Mouse (Mus musculus) lung, postnatal 0 days (tissue): ENCODE results near the gene St6galnac3. TPM values are rescaled to one million over a fixed set of nuclear protein-coding genes. Genes with fewer than 3 reads are reported as not detected.

ENCODE experiments used
- ATAC-seq: fragments of 200-750 bp; cut with Nextera tagmentation; 2 replicates; pipeline ENCODE4 v1.8.0; 2017; ENCODE audit warnings: moderate library complexity
- DNase-seq: peaks from one replicate; pipeline ENCODE4 v3.0.0-alpha.2; 2016; ENCODE audit warnings: low spot score
- H3K27ac ChIP-seq: fragments of 300-500 bp; sonication (generic); 2 replicates; pipeline ENCODE4 v1.5.1; 2014; ENCODE audit warnings: antibody characterized with exemption, mild to moderate bottlenecking, low read length, mixed read lengths
- H3K27me3 ChIP-seq: fragments of 300-500 bp; sonication (generic); replicated peaks from 2 replicates; pipeline ENCODE4 v1.6.1; 2014; ENCODE audit warnings: low read length, mixed read lengths; ENCODE audit not compliant: insufficient read depth
- H3K36me3 ChIP-seq: fragments of 300-500 bp; sonication (generic); 2 replicates; pipeline ENCODE4 v1.6.1; 2014; ENCODE audit warnings: low read length, mixed read lengths; ENCODE audit not compliant: insufficient read depth
- H3K4me1 ChIP-seq: fragments of 300-500 bp; sonication (generic); 2 replicates; pipeline ENCODE4 v1.6.1; 2014; ENCODE audit warnings: antibody characterized with exemption, low read depth, low read length, mixed read lengths; ENCODE audit not compliant: insufficient read depth
- H3K4me2 ChIP-seq: fragments of 300-500 bp; sonication (generic); replicated peaks from 2 replicates; pipeline ENCODE4 v1.6.1; 2014; ENCODE audit warnings: low read depth, mild to moderate bottlenecking, low read length, moderate library complexity, mixed read lengths
- H3K4me3 ChIP-seq: fragments of 300-500 bp; sonication (generic); 2 replicates; pipeline ENCODE4 v1.5.1; 2014; ENCODE audit warnings: low read depth, low read length
- H3K9ac ChIP-seq: fragments of 300-500 bp; sonication (generic); replicated peaks from 2 replicates; pipeline ENCODE4 v1.6.1; 2014; ENCODE audit warnings: low read depth, mild to moderate bottlenecking
- H3K9me3 ChIP-seq: fragments of 300-500 bp; sonication (generic); 2 replicates; pipeline ENCODE4 v1.6.1; 2016; ENCODE audit warnings: low read length, mixed read lengths
- CTCF ChIP-seq: IDR thresholded peaks from 2 replicates; pipeline ENCODE4 v1.5.1; 2016; ENCODE audit warnings: antibody characterized with exemption, mild to moderate bottlenecking
- EP300 ChIP-seq: IDR thresholded peaks from 2 replicates; pipeline ENCODE4 v1.6.1; 2016; ENCODE audit warnings: antibody characterized with exemption, mild to moderate bottlenecking, control low read depth
- WGBS: fragments of 180-500 bp; shearing (Covaris S2); extraction: QIAGEN DNeasy Blood & Tissue Kit; methylation state at CpG from one replicate; pipeline ENCODE4 v1.1.7; 2014; 5-methylcytosine and 5-hydroxymethylcytosine counted together
- polyA plus RNA-seq: library from polyadenylated mRNA; unstranded; fragments of >200 nt; fragmentation: Nextera tagmentation; extraction: Ambion mirVana; gene quantifications from 2 replicates; pipeline ENCODE4 v1.2.1, GENCODE M21; 2015

The St6galnac3 gene
- polyA plus RNA-seq, 1 experiment from 2014 or later: 12.9 TPM

- Histone ChIP-seq H3K4me3 (no peak overlapping the region), H3K9ac (no peak overlapping the region), H3K4me1 (no peaks in the 10 kb centered on the region), H3K27ac (no peak overlapping the region), H3K9me3 (no peaks in the 10 kb centered on the region), H3K27me3 (no peaks in the 10 kb centered on the region), H3K4me2 (no peak overlapping the region), H3K36me3 (no peaks in the 10 kb centered on the region)
- TF ChIP-seq CTCF (no peak), EP300 (no peak)
- 69% methylated on average over 4 of the region's 4 CpGs for WGBS
- ATAC-seq: no peak
- DNase-seq: no peak
Measured at GRCm38 (mm10) chr3:153509643-153510042, 215.3 kb downstream of the St6galnac3 start.

- H3K9me3 ChIP-seq: no peaks in the 10 kb centered on the region
- H3K9ac ChIP-seq: no peak overlapping the region
- H3K4me2 ChIP-seq: no peak overlapping the region
- DNase-seq (no peak), ATAC-seq (no peak)
- TF ChIP-seq EP300: no peak
- TF ChIP-seq CTCF: no peak
- H3K36me3 ChIP-seq: no peaks in the 10 kb centered on the region
- H3K27ac ChIP-seq: no peak overlapping the region
- 88% methylated on average over 3 of the region's 3 CpGs for WGBS
- no peak overlapping the region for H3K4me3 ChIP-seq
- no peaks in the 10 kb centered on the region for H3K4me1 ChIP-seq
- H3K27me3 ChIP-seq: no peaks in the 10 kb centered on the region
Measured at GRCm38 (mm10) chr3:153509029-153509428, 215.9 kb downstream of the St6galnac3 start.

GRCm38 (mm10) chr3:153508592-153508991, 216.4 kb downstream of the St6galnac3 start:
- 89% methylated on average over 2 of the region's 2 CpGs for WGBS
- ATAC-seq: no peak

GRCm38 (mm10) chr3:153507599-153507998, 217.4 kb downstream of the St6galnac3 start:
- Histone ChIP-seq H3K9ac (no peak overlapping the region), H3K9me3 (no peaks in the 10 kb centered on the region), H3K4me1 (no peaks in the 10 kb centered on the region), H3K4me3 (no peak overlapping the region), H3K27ac (no peak overlapping the region), H3K27me3 (no peaks in the 10 kb centered on the region), H3K4me2 (no peak overlapping the region), H3K36me3 (no peaks in the 10 kb centered on the region)
- no peak for DNase-seq
- 93% methylated on average over 2 of the region's 2 CpGs for WGBS
- ATAC-seq: no peak
- TF ChIP-seq CTCF: no peak
- TF ChIP-seq EP300: no peak

More at GRCm38 (mm10) chr3:153508592-153508991, 216.4 kb downstream of the St6galnac3 start:
- H3K9me3 ChIP-seq: no peaks in the 10 kb centered on the region
- H3K27me3 ChIP-seq: no peaks in the 10 kb centered on the region
- no peaks in the 10 kb centered on the region for H3K36me3 ChIP-seq
- no peak overlapping the region for H3K4me2 ChIP-seq
- no peak overlapping the region for H3K27ac ChIP-seq
- DNase-seq: no peak
- no peaks in the 10 kb centered on the region for H3K4me1 ChIP-seq
- TF ChIP-seq CTCF: no peak
- TF ChIP-seq EP300: no peak
- no peak overlapping the region for H3K4me3 ChIP-seq
- H3K9ac ChIP-seq: no peak overlapping the region

- Histone ChIP-seq H3K27me3 (no peaks in the 10 kb centered on the region), H3K4me3 (no peak overlapping the region), H3K27ac (no peak overlapping the region), H3K4me1 (no peaks in the 10 kb centered on the region), H3K4me2 (no peak overlapping the region), H3K9ac (no peak overlapping the region), H3K9me3 (no peaks in the 10 kb centered on the region), H3K36me3 (no peaks in the 10 kb centered on the region)
- TF ChIP-seq CTCF: no peak
- TF ChIP-seq EP300: no peak
- 82% methylated on average over 4 of the region's 4 CpGs for WGBS
- no peak for ATAC-seq
- DNase-seq: no peak
Measured at GRCm38 (mm10) chr3:153502488-153502887, 222.5 kb downstream of the St6galnac3 start.

- no peaks in the 10 kb centered on the region for H3K9me3 ChIP-seq
- no peak overlapping the region for H3K27ac ChIP-seq
- no peaks in the 10 kb centered on the region for H3K27me3 ChIP-seq
- H3K4me3 ChIP-seq: no peak overlapping the region
- 57% methylated on average over 3 of the region's 3 CpGs for WGBS
- no peak overlapping the region for H3K9ac ChIP-seq
- TF ChIP-seq CTCF (peak; percentile 88), EP300 (no peak)
- no peaks in the 10 kb centered on the region for H3K4me1 ChIP-seq
- DNase-seq: peak; percentile 65
- no peaks in the 10 kb centered on the region for H3K36me3 ChIP-seq
- H3K4me2 ChIP-seq: no peak overlapping the region
- no peak for ATAC-seq
Measured at GRCm38 (mm10) chr3:153501333-153501877, 223.6 kb downstream of the St6galnac3 start.

- H3K9ac ChIP-seq: no peak overlapping the region
- no peaks in the 10 kb centered on the region for H3K9me3 ChIP-seq
- 0 out of 2 replicates have a peak, but pooled peaks cover 3% of the 10 kb centered on the region for H3K4me1 ChIP-seq
- H3K4me3 ChIP-seq: no peak overlapping the region
- DNase-seq: peak; percentile 95
- peak; percentile 95 for ATAC-seq
- no peaks in the 10 kb centered on the region for H3K27me3 ChIP-seq
- TF ChIP-seq EP300 (peak; percentile 96), CTCF (no peak)
- 15% methylated on average over 1 of the region's 1 CpGs for WGBS
- no peak overlapping the region for H3K4me2 ChIP-seq
- H3K27ac ChIP-seq: no peak overlapping the region
- no peaks in the 10 kb centered on the region for H3K36me3 ChIP-seq
Measured at GRCm38 (mm10) chr3:153492986-153493385, 232.0 kb downstream of the St6galnac3 start.
